Mouse (Mus musculus) testis, adult 2 months (tissue): ENCODE results near the gene Olfr1118.
"Not testable (repeated sequence)": the region's sequence is repeated elsewhere in the genome, so short reads cannot be mapped to it uniquely, and the experiment has no call there.

Experiments
- CTCF ChIP-seq: fragments of 200-500 bp; IDR thresholded peaks from 2 replicates; pipeline ENCODE4 v1.5.1; 2012; ENCODE audit warnings: low read depth, mild to moderate bottlenecking, inconsistent platforms, low read length, moderate library complexity; ENCODE audit not compliant: control insufficient read depth, insufficient read depth, insufficient replicate concordance
- POLR2A ChIP-seq: fragments of 200-500 bp; IDR thresholded peaks from 2 replicates; pipeline ENCODE4 v1.6.1; 2012; ENCODE audit warnings: low read depth, mild to moderate bottlenecking, inconsistent platforms, low read length, moderate library complexity; ENCODE audit not compliant: control insufficient read depth

GRCm38 (mm10) chr2:87293977-87294376, 13.4 kb upstream of the Olfr1118 start:
- TF ChIP-seq CTCF, POLR2A: not testable (repeated sequence)
